Mouse (Mus musculus) neural tube, embryonic 14.5 days (tissue): ENCODE results near the gene Hsd3b6. TPM values are rescaled to one million over a fixed set of nuclear protein-coding genes. Genes with fewer than 3 reads are reported as not detected.
"Not testable (repeated sequence)": the region's sequence is repeated elsewhere in the genome, so short reads cannot be mapped to it uniquely, and the experiment has no call there.

Source experiments
- ATAC-seq: fragments of 200-750 bp; cut with Nextera tagmentation; 2 replicates; pipeline ENCODE4 v1.8.0; 2017; ENCODE audit warnings: low read depth, mild to moderate bottlenecking, moderate TSS enrichment, moderate library complexity
- H3K27ac ChIP-seq: fragments of 300-500 bp; sonication (generic); 2 replicates; pipeline ENCODE4 v1.5.1; 2014; ENCODE audit warnings: low read depth, mild to moderate bottlenecking, control low read depth, low read length, moderate library complexity, mixed read lengths
- H3K27me3 ChIP-seq: fragments of 300-500 bp; sonication (generic); 2 replicates; pipeline ENCODE4 v1.6.1; 2014; ENCODE audit warnings: low read length; ENCODE audit not compliant: control insufficient read depth, insufficient read depth
- H3K36me3 ChIP-seq: fragments of 300-500 bp; sonication (generic); 2 replicates; pipeline ENCODE4 v1.6.1; 2014; ENCODE audit warnings: low read length, mixed read lengths; ENCODE audit not compliant: control insufficient read depth, insufficient read depth
- H3K4me1 ChIP-seq: fragments of 300-500 bp; sonication (generic); 2 replicates; pipeline ENCODE4 v1.6.1; 2014; ENCODE audit warnings: low read length; ENCODE audit not compliant: control insufficient read depth, insufficient read depth
- H3K4me2 ChIP-seq: fragments of 300-500 bp; sonication (generic); 2 replicates; pipeline ENCODE4 v1.6.1; 2014; ENCODE audit warnings: mild to moderate bottlenecking, low read depth, low read length, control low read depth
- H3K4me3 ChIP-seq: fragments of 300-500 bp; sonication (generic); 2 replicates; pipeline ENCODE4 v1.5.1; 2014; ENCODE audit warnings: low read depth, low read length, control low read depth, mixed read lengths
- H3K9ac ChIP-seq: fragments of 300-500 bp; sonication (generic); replicated peaks from 2 replicates; pipeline ENCODE4 v1.6.1; 2014; ENCODE audit warnings: low read depth, mild to moderate bottlenecking, control low read depth, low read length, mixed read lengths
- H3K9me3 ChIP-seq: fragments of 300-500 bp; sonication (generic); 2 replicates; pipeline ENCODE4 v1.6.1; 2016; ENCODE audit warnings: low read length; ENCODE audit not compliant: control insufficient read depth
- WGBS: fragments of 180-500 bp; shearing (Covaris S2); extraction: QIAGEN DNeasy Blood & Tissue Kit; methylation state at CpG from one replicate; pipeline ENCODE4 v1.1.7; 2014; 5-methylcytosine and 5-hydroxymethylcytosine counted together
- polyA plus RNA-seq: library from polyadenylated mRNA; unstranded; fragments of >200 nt; fragmentation: Nextera tagmentation; extraction: Ambion mirVana; gene quantifications from 2 replicates; pipeline ENCODE4 v1.2.1, GENCODE M21; 2014

Hsd3b6 gene
- polyA plus RNA-seq, 1 experiment from 2014 or later = 0.82 TPM

- H3K9ac ChIP-seq = no peak overlapping the region
- H3K4me3 ChIP-seq = no peak overlapping the region
- no peak overlapping the region for H3K4me2 ChIP-seq
- H3K4me1 ChIP-seq = no peaks in the 10 kb centered on the region
- WGBS = 71% methylated on average over 2 of the region's 2 CpGs
- H3K27me3 ChIP-seq = no peaks in the 10 kb centered on the region
- no peaks in the 10 kb centered on the region for H3K9me3 ChIP-seq
- H3K27ac ChIP-seq = no peak overlapping the region
- no peak for ATAC-seq
- no peaks in the 10 kb centered on the region for H3K36me3 ChIP-seq
Measured at GRCm38 (mm10) chr3:98851853-98852252, 37.6 kb upstream of the Hsd3b6 start.

GRCm38 (mm10) chr3:98850262-98850661 is 36.0 kb upstream of the Hsd3b6 start:
- H3K4me1 ChIP-seq = no peaks in the 10 kb centered on the region
- H3K36me3 ChIP-seq = no peaks in the 10 kb centered on the region
- H3K9me3 ChIP-seq = no peaks in the 10 kb centered on the region
- no peak overlapping the region for H3K9ac ChIP-seq
- H3K4me2 ChIP-seq = no peak overlapping the region
- 93% methylated on average over 5 of the region's 5 CpGs for WGBS
- H3K27ac ChIP-seq = no peak overlapping the region
- H3K27me3 ChIP-seq = no peaks in the 10 kb centered on the region
- H3K4me3 ChIP-seq = no peak overlapping the region
- no peak for ATAC-seq

- 82% methylated on average over 1 of the region's 1 CpGs for WGBS
- Histone ChIP-seq H3K36me3 (no peaks in the 10 kb centered on the region), H3K9ac (no peak overlapping the region), H3K27me3 (no peaks in the 10 kb centered on the region), H3K4me1 (no peaks in the 10 kb centered on the region), H3K27ac (no peak overlapping the region), H3K4me2 (no peak overlapping the region), H3K4me3 (no peak overlapping the region), H3K9me3 (no peaks in the 10 kb centered on the region)
- ATAC-seq = no peak
Measured at GRCm38 (mm10) chr3:98848898-98849297, 34.7 kb upstream of the Hsd3b6 start.

- WGBS = 90% methylated on average over 6 of the region's 6 CpGs
- H3K27ac ChIP-seq, H3K4me2 ChIP-seq, ATAC-seq, H3K4me1 ChIP-seq, H3K9ac ChIP-seq, H3K27me3 ChIP-seq, H3K9me3 ChIP-seq, H3K4me3 ChIP-seq, H3K36me3 ChIP-seq: not testable (repeated sequence)
Measured at GRCm38 (mm10) chr3:98812653-98813052, 1.6 kb downstream of the Hsd3b6 start.

GRCm38 (mm10) chr3:98805032-98805431 is 9.2 kb downstream of the Hsd3b6 start:
- H3K27me3 ChIP-seq, H3K27ac ChIP-seq, ATAC-seq, H3K36me3 ChIP-seq, H3K4me2 ChIP-seq, H3K4me1 ChIP-seq, H3K9ac ChIP-seq, H3K4me3 ChIP-seq, H3K9me3 ChIP-seq: not testable (repeated sequence)
- 67% methylated on average over 3 of the region's 3 CpGs for WGBS

GRCm38 (mm10) chr3:98786551-98786950 is 27.7 kb downstream of the Hsd3b6 start:
- Histone ChIP-seq H3K4me1 (no peaks in the 10 kb centered on the region), H3K4me2 (no peak overlapping the region), H3K27me3 (no peaks in the 10 kb centered on the region), H3K4me3 (no peak overlapping the region), H3K9ac (no peak overlapping the region), H3K27ac (no peak overlapping the region), H3K9me3 (no peaks in the 10 kb centered on the region), H3K36me3 (no peaks in the 10 kb centered on the region)
- ATAC-seq = no peak
- WGBS = 76% methylated on average over 2 of the region's 2 CpGs

- Histone ChIP-seq H3K27ac (no peak overlapping the region), H3K36me3 (no peaks in the 10 kb centered on the region), H3K27me3 (no peaks in the 10 kb centered on the region), H3K4me2 (no peak overlapping the region), H3K9ac (no peak overlapping the region), H3K9me3 (no peaks in the 10 kb centered on the region), H3K4me3 (no peak overlapping the region), H3K4me1 (no peaks in the 10 kb centered on the region)
- ATAC-seq = no peak
Measured at GRCm38 (mm10) chr3:98782181-98782868, 31.9 kb downstream of the Hsd3b6 start.

- Histone ChIP-seq H3K4me2 (no peak overlapping the region), H3K9ac (no peak overlapping the region), H3K4me3 (no peak overlapping the region), H3K9me3 (no peaks in the 10 kb centered on the region), H3K4me1 (no peaks in the 10 kb centered on the region), H3K36me3 (no peaks in the 10 kb centered on the region), H3K27me3 (no peaks in the 10 kb centered on the region), H3K27ac (no peak overlapping the region)
- no peak for ATAC-seq
Measured at GRCm38 (mm10) chr3:98780921-98781320, 33.3 kb downstream of the Hsd3b6 start.

- H3K9ac ChIP-seq = no peak overlapping the region
- ATAC-seq = no peak
- H3K27ac ChIP-seq = no peak overlapping the region
- no peaks in the 10 kb centered on the region for H3K4me1 ChIP-seq
- no peaks in the 10 kb centered on the region for H3K36me3 ChIP-seq
- H3K9me3 ChIP-seq = no peaks in the 10 kb centered on the region
- no peak overlapping the region for H3K4me3 ChIP-seq
- H3K27me3 ChIP-seq = no peaks in the 10 kb centered on the region
- H3K4me2 ChIP-seq = no peak overlapping the region
Measured at GRCm38 (mm10) chr3:98764155-98764554, 50.1 kb downstream of the Hsd3b6 start.
